Mouse (Mus musculus): ENCODE data around the gene Col26a1.

DNA sequence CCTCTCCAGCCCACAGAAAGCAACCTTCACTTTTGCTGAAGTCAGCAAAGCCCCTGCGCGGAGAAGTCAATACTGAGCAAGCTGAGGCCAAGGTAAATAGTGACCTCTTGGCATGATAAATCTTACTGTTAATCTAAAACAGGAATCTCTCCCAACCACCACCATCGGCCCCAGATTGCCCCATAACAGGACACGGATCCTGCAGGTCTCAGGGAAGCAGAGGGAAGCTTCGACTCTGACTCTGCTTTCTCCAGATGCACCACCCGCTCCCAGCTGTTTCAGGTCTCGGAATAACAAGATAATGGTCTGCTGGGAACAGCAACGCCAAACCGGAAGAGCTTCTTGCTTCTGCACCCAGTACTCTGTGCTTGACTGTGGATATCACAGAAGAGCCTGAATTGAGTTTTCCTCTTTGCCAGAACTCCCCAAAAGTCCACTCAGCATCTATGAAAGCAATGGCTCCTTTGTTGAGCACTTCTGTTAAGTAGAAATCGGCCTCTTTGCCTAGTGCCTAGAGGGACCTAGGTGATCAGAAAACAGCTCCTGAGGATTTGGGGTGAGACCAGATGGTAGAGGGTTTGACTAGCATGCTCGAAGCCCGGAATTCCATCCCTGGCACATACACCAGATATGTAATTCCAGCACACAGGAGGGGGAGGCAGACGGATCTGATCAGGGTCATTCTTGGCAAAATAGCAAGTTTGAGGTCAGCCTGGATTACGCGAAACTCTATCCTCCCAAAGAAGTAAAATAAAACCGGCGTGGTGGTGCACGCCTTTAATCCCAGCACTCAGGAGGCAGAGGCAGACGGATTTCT is 5.7 kb upstream of the Col26a1 start:
- TF ChIP-seq POLR2A (IDR thresholded peaks at IDR 0.05; ENCODE audit: control insufficient read depth, low read depth, low read length), result no peak
- TF ChIP-seq CTCF (IDR thresholded peaks at IDR 0.05; ENCODE audit: control insufficient read depth, insufficient read depth, insufficient replicate concordance, low read depth, low read length), result no peak
